8 mouse cellular contexts compared by ENCODE assay signal in genomic region chr2:79646237-79646688, GRCm38 (mm10). TPM values are rescaled to one million over a fixed set of nuclear protein-coding genes. Genes with fewer than 3 reads are reported as not detected.
DNase-seq lines count a peak whose midpoint lies in the region; ATAC-seq and TF ChIP-seq lines count a peak whose summit lies in the region.
"Had no signal": no experiment of that assay in that cellular context is flagged by ENCODE, and none has a peak within 500 bp of the region (broad histone marks: within the 10 kb centered on the region; RNA-seq: fewer than 3 reads in every experiment).

No protein-coding gene starts in this region.

- ATAC-seq in intestine, postnatal 0 days = peak; percentile 19; the same call in 1 of the 2 replicates

- peak; percentile 58 for DNase-seq in urinary bladder, postnatal 14 days (ENCODE audit: low spot score)
- no peak for DNase-seq in urinary bladder, adult 2 months (ENCODE audit: low spot score)
- peak; percentile 78 for DNase-seq in adrenal gland, postnatal 10 days
- DNase-seq in embryo, embryonic 9.5 days (ENCODE audit: extremely low spot score) = peak; percentile 52
- peak; percentile 38 for DNase-seq in liver, adult 2 months (ENCODE audit: extremely low read depth, low read depth, low spot score)
- peak; percentile 76 for DNase-seq in retina, embryonic 14.5 days (ENCODE audit: low spot score)

- H3K4me1 ChIP-seq in intestine, postnatal 0 days (replicated peaks; ENCODE audit: control insufficient read depth, insufficient read depth, low read length) = no peaks in the 10 kb centered on the region; the same call in 1 of the 2 replicates
- H3K4me1 ChIP-seq in liver, adult 2 months (ENCODE audit: control insufficient read depth, insufficient read depth, low read length) = peaks cover 10% of the 10 kb centered on the region
- H3K4me1 ChIP-seq: hindbrain, embryonic 15.5 days had no signal

- H3K4me2 ChIP-seq in intestine, postnatal 0 days (replicated peaks; ENCODE audit: low read depth) = 0 out of 2 replicates have a peak overlapping the region, but pooled peaks have one; percentile 28
- H3K4me2 ChIP-seq: hindbrain, embryonic 15.5 days had no signal

- no peaks in the 10 kb centered on the region for H3K9me3 ChIP-seq in intestine, postnatal 0 days (ENCODE audit: control insufficient read depth)
- H3K9me3 ChIP-seq: hindbrain, embryonic 15.5 days had no signal

- no peak overlapping the region for H3K9ac ChIP-seq in intestine, postnatal 0 days (ENCODE audit: low read depth, low read length)
- H3K9ac ChIP-seq in liver, adult 2 months (ENCODE audit: low read depth, low read length) = no peak overlapping the region
- H3K9ac ChIP-seq: hindbrain, embryonic 15.5 days had no signal

- no peak overlapping the region for H3K4me3 ChIP-seq in intestine, postnatal 0 days (ENCODE audit: low read depth, low read length)
- no peak overlapping the region for H3K4me3 ChIP-seq in liver, adult 2 months (ENCODE audit: insufficient read depth, low read depth, low read length)
- H3K4me3 ChIP-seq: hindbrain, embryonic 15.5 days had no signal

- peaks cover 3% of the 10 kb centered on the region; the same call in 1 of the 2 replicates for H3K79me2 ChIP-seq in liver, adult 2 months (ENCODE audit: control insufficient read depth, insufficient read depth, low read length)

- peaks cover 45% of the 10 kb centered on the region for H3K36me3 ChIP-seq in intestine, postnatal 0 days (ENCODE audit: control insufficient read depth, insufficient read depth)
- peaks cover 38% of the 10 kb centered on the region for H3K36me3 ChIP-seq in liver, adult 2 months (ENCODE audit: control insufficient read depth, insufficient read depth, low read length)

- no peak for TF ChIP-seq POLR2A in liver, adult 2 months (IDR thresholded peaks at IDR 0.05; ENCODE audit: extremely low read depth, insufficient read depth, low read length)

- H3K27me3 ChIP-seq in intestine, postnatal 0 days (replicated peaks; ENCODE audit: control insufficient read depth, insufficient read depth, low read length) = no peaks in the 10 kb centered on the region
- no peaks in the 10 kb centered on the region for H3K27me3 ChIP-seq in liver, adult 2 months (ENCODE audit: control insufficient read depth, insufficient read depth, low read length)
- H3K27me3 ChIP-seq: hindbrain, embryonic 15.5 days had no signal

- peak; percentile 80 for TF ChIP-seq CTCF in intestine, postnatal 0 days (IDR thresholded peaks at IDR 0.05; ENCODE audit: low read depth)
- peak; percentile 54; the same call in 1 of the 2 replicates for TF ChIP-seq CTCF in liver, adult 2 months (IDR thresholded peaks at IDR 0.05; ENCODE audit: low read depth, low read length)

- 37% methylated on average over 4 of the region's 4 CpGs for WGBS in intestine, postnatal 0 days
- 46% methylated on average over 4 of the region's 4 CpGs for WGBS in liver, adult 2 months

- no peak overlapping the region for H3K27ac ChIP-seq in intestine, postnatal 0 days (ENCODE audit: low read depth, low read length)
- H3K27ac ChIP-seq in liver, adult 2 months (replicated peaks; ENCODE audit: insufficient read depth, low read depth, low read length) = no peak overlapping the region
- H3K27ac ChIP-seq: hindbrain, embryonic 15.5 days had no signal

RNA-seq across cellular contexts. Expression of gene Itprid2, which starts 11.1 kb away (rescaled TPM):
- polyA plus RNA-seq in urinary bladder, adult 2 months (2012; rRNA removed) = 12.0 and 44.6 TPM in 2 replicates
- 10 to 100 TPM; 44.8 to 51.5 TPM for total RNA-seq in adrenal gland, postnatal 10 days (2021)
- 21.1 and 22.0 TPM in 2 replicates for polyA plus RNA-seq in intestine, postnatal 0 days (2015; fragmentation: Nextera tagmentation; extraction: Ambion mirVana)
- 21.4 and 22.8 TPM in 2 replicates for total RNA-seq in liver, adult 2 months (2014; rRNA removed)
- 5.9 and 7.8 TPM in 2 replicates for polyA plus RNA-seq in liver, adult 2 months (2012; rRNA removed)
